Mouse (Mus musculus): ENCODE data around the gene Krtap10-10. TPM values are rescaled to one million over a fixed set of nuclear protein-coding genes. Genes with fewer than 3 reads are reported as not detected.
A peak's percentile ranks its signal among the peaks of the same experiment; 100 is the strongest.

The Krtap10-10 gene
- total RNA-seq, 2 experiments from 2014 or later = not detected

GRCm38 (mm10) chr10:77864067-77864761, 28.5 kb downstream of the Krtap10-10 start:
- DNase-seq (ENCODE audit: extremely low spot score in 1 of 2, low spot score in 1 of 2) = no peak

- no peak for DNase-seq (ENCODE audit: extremely low spot score in 1 of 2, low spot score in 1 of 2)
Observed at GRCm38 (mm10) chr10:77864762-77865143, 29.0 kb downstream of the Krtap10-10 start.

- DNase-seq (ENCODE audit: extremely low spot score in 1 of 2, low spot score in 1 of 2) = no peak
Observed at GRCm38 (mm10) chr10:77867546-77867945, 31.8 kb downstream of the Krtap10-10 start.

GRCm38 (mm10) chr10:77869651-77870050, 33.9 kb downstream of the Krtap10-10 start:
- DNase-seq (ENCODE audit: extremely low spot score in 1 of 2, low spot score in 1 of 2) = no peak

GRCm38 (mm10) chr10:77878985-77879384, 43.2 kb downstream of the Krtap10-10 start:
- peak in 1 of 2 experiments; percentile 53 for DNase-seq (ENCODE audit: extremely low spot score in 1 of 2, low spot score in 1 of 2)

GRCm38 (mm10) chr10:77880305-77880704, 44.6 kb downstream of the Krtap10-10 start:
- DNase-seq (ENCODE audit: extremely low spot score in 1 of 2, low spot score in 1 of 2) = no peak

GRCm38 (mm10) chr10:77882553-77882952, 46.8 kb downstream of the Krtap10-10 start:
- DNase-seq (ENCODE audit: extremely low spot score in 1 of 2, low spot score in 1 of 2) = no peak

GRCm38 (mm10) chr10:77886007-77886747, 50.4 kb downstream of the Krtap10-10 start:
- no peak for DNase-seq (ENCODE audit: extremely low spot score in 1 of 2, low spot score in 1 of 2)

Other genes starting within 250 kb of the Krtap10-10 start
- 100 to 1,000 TPM; 116 to 128 TPM for gene Sumo3, start 229.8 kb upstream of the Krtap10-10 start, total RNA-seq (2021)
- gene Gm49325, start 229.8 kb upstream of the Krtap10-10 start, total RNA-seq (2021) = 10 to 100 TPM; 29.0 to 29.8 TPM
- gene Ube2g2, start 213.7 kb upstream of the Krtap10-10 start, total RNA-seq (2021) = 10 to 100 TPM; 69.8 to 88.4 TPM
- not detected for gene Tspear, start 149.4 kb upstream of the Krtap10-10 start, total RNA-seq (2021)
- not detected for gene Gm19402, start 145.2 kb upstream of the Krtap10-10 start, total RNA-seq (2021)
- not detected for gene Gm9508, start 138.7 kb upstream of the Krtap10-10 start, total RNA-seq (2021)
- gene Gm10272, start 129.3 kb upstream of the Krtap10-10 start, total RNA-seq (2021) = not detected
- gene Gm10024, start 124.5 kb upstream of the Krtap10-10 start, total RNA-seq (2021) = not detected
- gene Gm10142, start 120.1 kb upstream of the Krtap10-10 start, total RNA-seq (2021) = not detected
- gene Krtap12-1, start 115.3 kb upstream of the Krtap10-10 start, total RNA-seq (2021) = not detected
- gene Gm10100, start 109.5 kb upstream of the Krtap10-10 start, total RNA-seq (2021) = not detected
- not detected for gene Gm18596, start 93.3 kb upstream of the Krtap10-10 start, total RNA-seq (2021)
- gene Gm9736, start 84.6 kb upstream of the Krtap10-10 start, total RNA-seq (2021) = not detected
- not detected for gene Gm3233, start 76.3 kb upstream of the Krtap10-10 start, total RNA-seq (2021)
- not detected for gene Gm3238, start 64.6 kb upstream of the Krtap10-10 start, total RNA-seq (2021)
- not detected for gene Gm7138, start 59.0 kb upstream of the Krtap10-10 start, total RNA-seq (2021)
- gene Gm3250, start 53.4 kb upstream of the Krtap10-10 start, total RNA-seq (2021) = not detected
- not detected for gene Gm7137, start 47.7 kb upstream of the Krtap10-10 start, total RNA-seq (2021)
- not detected for gene Gm9639, start 40.9 kb upstream of the Krtap10-10 start, total RNA-seq (2021)
- gene Gm19668, start 36.8 kb upstream of the Krtap10-10 start, total RNA-seq (2021) = not detected
- not detected for gene Gm9507, start 24.1 kb upstream of the Krtap10-10 start, total RNA-seq (2021)
- gene Gm2696, start 21.3 kb upstream of the Krtap10-10 start, total RNA-seq (2021) = not detected
- not detected for gene Krtap10-4, start 8.9 kb upstream of the Krtap10-10 start, total RNA-seq (2021)
- gene Gm36176, start 10.9 kb downstream of the Krtap10-10 start, total RNA-seq (2021) = not detected
- gene Gm10318, start 16.9 kb downstream of the Krtap10-10 start, total RNA-seq (2021) = not detected
- not detected for gene Gm3285, start 26.0 kb downstream of the Krtap10-10 start, total RNA-seq (2021)
- gene Lrrc3, start 66.6 kb downstream of the Krtap10-10 start, total RNA-seq (2021) = 1 to 10 TPM; 5.0 to 5.2 TPM
- 10 to 100 TPM; 33.2 to 40.4 TPM for gene Trpm2, start 134.6 kb downstream of the Krtap10-10 start, total RNA-seq (2021)
- gene 1810043G02Rik, start 142.6 kb downstream of the Krtap10-10 start, total RNA-seq (2021) = 10 to 100 TPM; 31.3 to 39.8 TPM
- gene Pfkl, start 174.1 kb downstream of the Krtap10-10 start, total RNA-seq (2021) = 100 to 1,000 TPM; 205 to 206 TPM
- gene Dnmt3l, start 206.0 kb downstream of the Krtap10-10 start, total RNA-seq (2021) = under 1 TPM in 1 of 2 experiments, not detected in 1; 0.22 TPM
- under 1 TPM; 0.16 to 0.27 TPM for gene Aire, start 207.7 kb downstream of the Krtap10-10 start, total RNA-seq (2021)
- gene Icosl, start 233.4 kb downstream of the Krtap10-10 start, total RNA-seq (2021) = 1 to 10 TPM; 5.4 to 8.8 TPM